28 mouse cellular contexts compared by ENCODE assay signal in genomic region chr3:136556488-136556887, GRCm38 (mm10).
DNase-seq lines count a peak whose midpoint lies in the region; ATAC-seq lines count a peak whose summit lies in the region.
"Had no signal": no experiment of that assay in that cellular context is flagged by ENCODE, and none has a peak within 500 bp of the region (broad histone marks: within the 10 kb centered on the region; RNA-seq: fewer than 3 reads in every experiment).

No protein-coding gene starts in this region.

- peak; percentile 39 for ATAC-seq in megakaryocyte progenitor cell, adult 5-6 weeks (replicated peaks; ENCODE audit: poor library complexity)
- no peak for ATAC-seq in activated CD4-positive, CD25-positive, alpha-beta regulatory T cell, adult 4 months
- ATAC-seq: CD4-positive, CD25-positive, alpha-beta regulatory T cell, adult 4 months; forebrain, embryonic 13.5 days; intestine, postnatal 0 days had no signal

- intact Hi-C loops in left cerebral cortex, postnatal 36 days (cut with DNase I), result no loop called here

- H3K27me3 ChIP-seq in splenic B cell, adult 2 months (ENCODE audit: control insufficient read depth, insufficient read depth, low read length, poor library complexity, severe bottlenecking), result no peaks in the 10 kb centered on the region
- H3K27me3 ChIP-seq: embryonic facial prominence, embryonic 15.5 days; forebrain, embryonic 13.5 days; heart, embryonic 15.5 days; limb, embryonic 12.5 days; lung, embryonic 15.5 days; midbrain, embryonic 12.5 days; stomach, embryonic 15.5 days had no signal

- peak; percentile 30 for DNase-seq in 416B (ENCODE audit: low read depth)
- peak; percentile 15 for DNase-seq in T-cell, adult 2 months (ENCODE audit: low spot score)
- DNase-seq in splenic B cell, adult 2 months (ENCODE audit: low read depth, low spot score), result peak; percentile 42
- DNase-seq in adipocyte (ENCODE audit: low spot score), result no peak
- no peak for DNase-seq in left cerebral cortex, postnatal 36 days (ENCODE audit: low spot score in 2 of 2)
- DNase-seq: adrenal gland, postnatal 14 days; cerebellum, adult 11-12 months; cerebellum, postnatal 10 days; gastrocnemius, postnatal 14 days; heart, adult 11 months; kidney, adult 9 months; kidney, postnatal 10 days; layer of hippocampus, adult 9-11 months; right cerebral cortex, adult 18-20 months; right cerebral cortex, postnatal 4 days had no signal

- no peaks in the 10 kb centered on the region for H3K36me3 ChIP-seq in splenic B cell, adult 2 months (ENCODE audit: control insufficient read depth, insufficient read depth, low read length, poor library complexity, severe bottlenecking)
- H3K36me3 ChIP-seq: embryonic facial prominence, embryonic 10.5 days; embryonic facial prominence, embryonic 15.5 days; heart, embryonic 10.5 days; heart, embryonic 15.5 days; limb, embryonic 12.5 days; lung, embryonic 15.5 days; midbrain, embryonic 12.5 days; stomach, embryonic 15.5 days had no signal

Comparison
In these comparisons a context has a peak if more than half of its experiments do, and no peak if none do; other contexts are left out.
1. DNase-seq: peak in 416B (single experiment), T-cell, adult 2 months (single experiment) and splenic B cell, adult 2 months (single experiment); none in adipocyte (single experiment) and left cerebral cortex, postnatal 36 days (0 of 2).